Mouse (Mus musculus): ENCODE results near the gene Mecom. TPM values are rescaled to one million over a fixed set of nuclear protein-coding genes. Genes with fewer than 3 reads are reported as not detected.

The Mecom gene
- polyA plus RNA-seq, 1 experiment = 3.2 TPM

DNA sequence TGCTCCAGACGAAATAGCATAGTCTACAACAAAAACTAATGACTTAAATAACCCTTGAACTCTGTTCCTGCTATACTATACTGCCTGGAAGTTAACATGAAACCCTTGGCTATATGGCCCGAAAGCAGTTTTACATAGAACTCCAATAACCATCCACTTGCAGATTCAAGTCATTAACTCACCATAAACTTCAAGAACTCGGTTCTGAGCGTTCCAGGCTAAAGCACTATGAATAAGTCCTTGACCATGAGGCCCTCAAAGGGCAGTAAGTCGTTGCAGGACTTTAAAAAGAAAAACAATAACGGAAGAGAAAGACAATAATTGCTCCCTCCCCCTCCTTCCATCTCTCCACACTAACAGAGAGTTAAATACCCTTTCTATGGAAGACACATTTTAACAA, 536.9 kb downstream of the Mecom start:
- no peaks in the 10 kb centered on the region for H3K4me1 ChIP-seq (ENCODE audit: control insufficient read depth, insufficient read depth, low read length)
- H3K4me3 ChIP-seq (ENCODE audit: insufficient read depth, low read length) = no peak overlapping the region
- no peak overlapping the region for H3K27ac ChIP-seq (ENCODE audit: insufficient read depth, low read length)
- TF ChIP-seq POLR2A (IDR thresholded peaks at IDR 0.05; ENCODE audit: extremely low read depth, insufficient read depth, low read length) = no peak
- no peak for TF ChIP-seq CTCF (IDR thresholded peaks at IDR 0.05; ENCODE audit: extremely low read depth, insufficient read depth, low read length)

DNA sequence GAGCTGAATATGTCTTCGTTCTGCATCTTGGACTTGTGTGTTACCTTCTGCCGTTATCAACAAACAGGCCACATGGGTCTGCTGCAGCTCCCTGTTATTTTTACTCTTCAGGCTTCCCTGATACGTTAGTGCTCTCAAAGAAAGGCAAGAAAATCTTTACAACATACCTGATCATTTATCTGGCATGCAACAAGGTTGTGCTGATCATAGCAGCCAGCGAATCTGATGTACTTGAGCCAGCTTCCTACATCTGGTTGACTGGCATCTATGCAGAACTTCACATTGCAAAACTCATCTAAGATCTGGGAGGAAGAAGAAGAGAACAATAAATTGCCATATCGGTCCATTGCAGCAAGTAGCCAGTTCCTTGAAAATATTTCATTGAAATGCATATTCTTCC, 538.2 kb downstream of the Mecom start:
- TF ChIP-seq POLR2A (IDR thresholded peaks at IDR 0.05; ENCODE audit: extremely low read depth, insufficient read depth, low read length) (no peak), CTCF (IDR thresholded peaks at IDR 0.05; ENCODE audit: extremely low read depth, insufficient read depth, low read length) (no peak)
- Histone ChIP-seq H3K4me1 (ENCODE audit: control insufficient read depth, insufficient read depth, low read length) (no peaks in the 10 kb centered on the region), H3K4me3 (ENCODE audit: insufficient read depth, low read length) (no peak overlapping the region), H3K27ac (ENCODE audit: insufficient read depth, low read length) (no peak overlapping the region)

DNA sequence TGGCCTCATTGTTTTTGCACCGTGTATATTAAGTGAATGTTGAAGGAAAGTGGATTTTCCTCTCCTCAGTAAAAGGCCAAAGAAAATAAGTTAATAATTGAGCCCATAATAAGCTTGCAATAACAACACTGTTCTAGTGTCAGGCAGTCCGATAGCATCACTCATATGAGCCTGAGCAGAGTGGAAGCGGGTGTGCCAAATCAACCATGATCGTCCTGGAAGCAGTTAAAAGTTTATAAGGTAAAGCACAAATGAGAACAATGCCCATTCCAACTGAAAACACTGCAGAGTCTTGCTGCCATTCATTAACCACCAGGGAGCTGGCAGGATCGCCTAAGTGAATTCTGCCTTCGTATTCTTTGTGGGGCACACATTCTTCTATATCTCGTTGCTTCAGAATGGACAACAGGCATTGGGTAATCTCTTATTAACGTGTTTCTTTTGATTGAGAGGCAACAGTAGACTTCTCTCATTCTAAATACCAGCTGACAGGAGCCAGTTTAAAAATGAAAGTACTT, 542.9 kb downstream of the Mecom start:
- Histone ChIP-seq H3K4me3 (ENCODE audit: insufficient read depth, low read length) (no peak overlapping the region), H3K4me1 (ENCODE audit: control insufficient read depth, insufficient read depth, low read length) (no peaks in the 10 kb centered on the region), H3K27ac (ENCODE audit: insufficient read depth, low read length) (no peak overlapping the region)
- TF ChIP-seq CTCF (IDR thresholded peaks at IDR 0.05; ENCODE audit: extremely low read depth, insufficient read depth, low read length) (no peak), POLR2A (IDR thresholded peaks at IDR 0.05; ENCODE audit: extremely low read depth, insufficient read depth, low read length) (no peak)

DNA sequence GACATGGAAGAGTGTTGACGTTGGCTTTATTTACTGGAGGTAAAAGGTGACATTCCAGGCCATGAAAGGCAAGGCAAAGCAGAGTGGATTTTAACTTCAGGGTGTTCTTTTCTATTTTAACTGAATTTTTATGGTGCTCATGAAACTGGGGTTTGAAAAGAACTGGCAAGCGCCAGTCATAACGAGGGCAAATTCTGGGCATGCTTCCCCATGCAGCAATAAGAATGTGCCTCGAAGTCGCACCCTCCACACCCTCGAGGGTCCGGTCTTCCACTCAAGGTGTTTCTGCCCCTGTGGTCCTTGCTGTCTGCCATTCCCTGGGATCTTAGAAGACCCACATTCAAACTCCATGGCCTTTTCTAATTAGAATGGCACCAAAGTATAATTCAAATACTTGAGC, 547.5 kb downstream of the Mecom start:
- Histone ChIP-seq H3K4me3 (ENCODE audit: insufficient read depth, low read length) (no peak overlapping the region), H3K27ac (ENCODE audit: insufficient read depth, low read length) (no peak overlapping the region), H3K4me1 (ENCODE audit: control insufficient read depth, insufficient read depth, low read length) (no peaks in the 10 kb centered on the region)
- no peak for TF ChIP-seq CTCF (IDR thresholded peaks at IDR 0.05; ENCODE audit: extremely low read depth, insufficient read depth, low read length)
- TF ChIP-seq POLR2A (IDR thresholded peaks at IDR 0.05; ENCODE audit: extremely low read depth, insufficient read depth, low read length) = no peak

DNA sequence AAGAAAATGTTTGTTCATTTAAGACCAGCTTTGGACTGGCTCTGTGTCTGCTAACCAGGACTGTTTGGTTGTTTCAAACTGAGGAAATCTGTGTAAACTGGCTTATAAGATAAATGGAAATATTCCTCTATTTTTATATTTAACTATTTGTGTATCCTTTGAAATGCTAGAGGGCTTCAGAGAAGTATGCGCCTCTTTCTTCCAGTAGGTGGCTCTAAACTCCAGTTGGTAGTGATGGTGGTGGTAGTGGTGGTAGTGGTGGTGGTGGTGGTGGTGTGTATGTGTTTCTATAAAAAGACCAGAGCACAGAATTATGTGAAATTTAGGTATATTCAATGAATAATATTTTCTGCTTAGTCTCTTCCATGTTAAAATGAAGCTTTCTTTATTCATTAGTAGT, 548.8 kb downstream of the Mecom start:
- no peak overlapping the region for H3K27ac ChIP-seq (ENCODE audit: insufficient read depth, low read length)
- TF ChIP-seq CTCF (IDR thresholded peaks at IDR 0.05; ENCODE audit: extremely low read depth, insufficient read depth, low read length) = 0 out of 2 replicates have a peak, but pooled peaks have one; percentile 10
- TF ChIP-seq POLR2A (IDR thresholded peaks at IDR 0.05; ENCODE audit: extremely low read depth, insufficient read depth, low read length) = no peak
- no peaks in the 10 kb centered on the region for H3K4me1 ChIP-seq (ENCODE audit: control insufficient read depth, insufficient read depth, low read length)
- no peak overlapping the region for H3K4me3 ChIP-seq (ENCODE audit: insufficient read depth, low read length)

DNA sequence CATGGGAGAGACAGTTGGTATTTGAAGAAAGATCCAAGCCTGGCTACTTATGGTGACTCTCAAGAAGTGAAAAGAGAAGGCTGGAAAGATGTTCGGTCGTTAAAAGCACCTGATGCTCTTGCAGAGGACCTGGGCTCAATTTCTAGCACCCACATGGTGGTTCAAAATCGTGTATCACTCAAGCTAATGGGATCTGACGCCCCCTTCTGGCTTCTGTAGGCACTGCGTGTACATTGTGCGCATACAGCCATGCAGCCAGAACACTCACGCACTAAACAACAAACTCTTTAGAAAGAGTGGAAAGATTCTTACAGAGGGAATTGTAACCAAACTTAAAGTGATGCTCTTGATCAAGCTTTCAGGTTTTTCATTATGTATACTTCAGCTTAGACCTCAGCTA, 550.7 kb downstream of the Mecom start:
- H3K4me3 ChIP-seq (ENCODE audit: insufficient read depth, low read length) = no peak overlapping the region
- no peaks in the 10 kb centered on the region for H3K4me1 ChIP-seq (ENCODE audit: control insufficient read depth, insufficient read depth, low read length)
- TF ChIP-seq CTCF (IDR thresholded peaks at IDR 0.05; ENCODE audit: extremely low read depth, insufficient read depth, low read length) (no peak), POLR2A (IDR thresholded peaks at IDR 0.05; ENCODE audit: extremely low read depth, insufficient read depth, low read length) (no peak)
- no peak overlapping the region for H3K27ac ChIP-seq (ENCODE audit: insufficient read depth, low read length)

DNA sequence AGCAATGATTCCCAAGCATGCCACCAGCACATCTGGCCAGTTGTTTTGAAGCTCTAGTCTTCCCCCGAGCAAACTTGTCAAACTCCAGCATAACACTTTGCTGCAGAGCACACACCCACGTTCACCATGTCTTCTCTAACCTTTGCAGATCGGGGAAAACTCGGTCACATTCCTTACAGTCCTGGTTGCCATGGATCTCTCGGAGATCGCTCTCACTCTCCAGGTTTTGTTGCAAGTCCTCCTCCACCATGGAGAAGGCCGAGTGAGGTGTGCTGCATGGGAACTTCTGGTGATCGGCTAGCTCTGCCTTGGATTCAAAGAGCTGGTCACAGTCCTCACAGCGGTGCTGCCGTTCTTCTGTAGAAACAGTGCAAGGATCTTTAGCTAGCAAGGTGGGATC, 554.5 kb downstream of the Mecom start:
- H3K27ac ChIP-seq (ENCODE audit: insufficient read depth, low read length) = no peak overlapping the region
- no peaks in the 10 kb centered on the region for H3K4me1 ChIP-seq (ENCODE audit: control insufficient read depth, insufficient read depth, low read length)
- TF ChIP-seq POLR2A (IDR thresholded peaks at IDR 0.05; ENCODE audit: extremely low read depth, insufficient read depth, low read length) (no peak), CTCF (IDR thresholded peaks at IDR 0.05; ENCODE audit: extremely low read depth, insufficient read depth, low read length) (no peak)
- no peak overlapping the region for H3K4me3 ChIP-seq (ENCODE audit: insufficient read depth, low read length)

DNA sequence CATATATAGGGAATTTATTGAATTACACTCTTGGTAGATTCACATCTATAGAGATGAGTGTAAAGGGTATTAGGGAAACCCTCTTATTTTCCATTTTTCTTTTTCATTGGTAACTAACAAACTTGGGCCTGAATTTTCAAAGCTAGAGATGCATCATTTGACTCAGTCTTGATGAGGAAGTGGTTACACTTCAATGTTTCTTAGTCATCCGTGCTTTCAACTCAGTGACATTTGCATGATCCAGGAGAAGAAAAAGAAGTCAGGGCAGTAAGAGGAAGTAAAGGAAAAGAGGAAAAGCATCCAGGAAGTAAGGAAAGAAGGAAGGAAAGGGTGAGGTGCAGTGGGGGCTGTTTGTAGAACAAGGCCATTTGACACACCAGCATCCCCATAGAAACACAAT, 556.3 kb downstream of the Mecom start:
- no peak overlapping the region for H3K4me3 ChIP-seq (ENCODE audit: insufficient read depth, low read length)
- no peaks in the 10 kb centered on the region for H3K4me1 ChIP-seq (ENCODE audit: control insufficient read depth, insufficient read depth, low read length)
- H3K27ac ChIP-seq (ENCODE audit: insufficient read depth, low read length) = no peak overlapping the region
- TF ChIP-seq POLR2A (IDR thresholded peaks at IDR 0.05; ENCODE audit: extremely low read depth, insufficient read depth, low read length) (no peak), CTCF (IDR thresholded peaks at IDR 0.05; ENCODE audit: extremely low read depth, insufficient read depth, low read length) (no peak)

DNA sequence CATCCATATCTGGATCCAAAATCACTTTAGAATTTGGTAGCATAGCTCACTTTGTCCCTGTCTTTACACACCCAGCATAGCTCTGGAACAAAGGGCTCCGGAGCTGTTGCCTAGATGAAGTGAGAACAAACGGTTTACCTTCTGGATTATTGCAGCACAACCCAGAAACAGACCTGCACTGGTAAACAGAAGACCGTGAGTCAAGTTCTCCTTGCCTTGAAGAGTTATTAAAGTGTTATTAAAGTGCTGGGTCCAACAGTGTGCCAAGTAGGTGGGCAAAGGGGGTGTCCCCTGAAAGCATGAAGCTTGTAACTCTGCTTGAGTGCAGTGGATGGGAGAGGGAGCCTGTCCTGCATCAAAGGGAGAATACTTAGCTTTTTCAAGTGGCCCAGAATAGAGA, 563.4 kb downstream of the Mecom start:
- no peaks in the 10 kb centered on the region for H3K4me1 ChIP-seq (ENCODE audit: control insufficient read depth, insufficient read depth, low read length)
- TF ChIP-seq CTCF (IDR thresholded peaks at IDR 0.05; ENCODE audit: extremely low read depth, insufficient read depth, low read length) (no peak), POLR2A (IDR thresholded peaks at IDR 0.05; ENCODE audit: extremely low read depth, insufficient read depth, low read length) (no peak)
- no peak overlapping the region for H3K4me3 ChIP-seq (ENCODE audit: insufficient read depth, low read length)
- no peak overlapping the region for H3K27ac ChIP-seq (ENCODE audit: insufficient read depth, low read length)

DNA sequence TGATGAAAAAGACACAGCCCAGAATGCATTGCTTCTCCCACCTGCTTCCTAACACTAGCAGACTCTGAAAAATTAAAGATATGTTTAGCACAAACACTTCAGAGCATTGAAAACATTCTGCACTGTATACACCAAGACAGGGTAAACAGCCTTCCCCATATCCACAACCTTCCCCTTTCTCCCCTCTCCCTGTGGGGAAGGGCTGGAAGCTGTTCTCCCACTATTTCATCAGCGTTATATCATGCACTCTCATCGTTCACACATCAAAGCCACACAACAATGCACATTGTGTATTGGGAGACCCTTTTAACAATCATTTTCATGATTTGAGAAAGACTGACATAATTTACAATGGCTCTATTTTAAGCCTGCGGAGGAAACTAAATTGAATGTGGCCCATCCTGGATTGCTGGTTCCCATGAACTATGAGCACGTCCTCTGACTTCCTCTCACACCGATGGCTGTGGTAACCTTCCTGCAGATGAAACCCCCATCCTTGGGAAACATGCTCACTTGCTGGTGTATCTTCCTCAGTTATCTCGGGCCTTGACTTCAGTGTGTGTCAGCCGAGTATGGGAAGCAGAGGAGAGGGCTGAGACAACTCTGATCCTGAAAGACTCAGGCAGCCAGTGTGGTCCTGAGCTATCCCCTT, 566.4 kb downstream of the Mecom start:
- Histone ChIP-seq H3K4me3 (ENCODE audit: insufficient read depth, low read length) (no peak overlapping the region), H3K4me1 (ENCODE audit: control insufficient read depth, insufficient read depth, low read length) (no peaks in the 10 kb centered on the region), H3K27ac (ENCODE audit: insufficient read depth, low read length) (0 out of 2 replicates have a peak overlapping the region, but pooled peaks have one; percentile 19)
- TF ChIP-seq CTCF (IDR thresholded peaks at IDR 0.05; ENCODE audit: extremely low read depth, insufficient read depth, low read length) (no peak), POLR2A (IDR thresholded peaks at IDR 0.05; ENCODE audit: extremely low read depth, insufficient read depth, low read length) (no peak)

Data from cortical plate, adult 2 months (tissue).